Mouse (Mus musculus) layer of hippocampus, postnatal 10 days (tissue): ENCODE results near the gene Zcchc14. TPM values are rescaled to one million over a fixed set of nuclear protein-coding genes. Genes with fewer than 3 reads are reported as not detected.
A peak's percentile ranks its signal among the peaks of the same experiment; 100 is the strongest.
"Not testable (repeated sequence)": the region's sequence is repeated elsewhere in the genome, so short reads cannot be mapped to it uniquely, and the experiment has no call there.

Experiments used
- DNase-seq, 2 experiments: peaks; one replicate each; pipeline ENCODE4 v3.0.0; 2021; ENCODE audit warnings: low spot score in 2 of 2
- total RNA-seq, 2 experiments: library from RNA; stranded (reverse); gene quantifications; 2 replicates each; pipeline ENCODE4 v1.2.3; 2021

Zcchc14 gene
- total RNA-seq, 2 experiments from 2014 or later: 93.9 to 95.2 TPM

DNA sequence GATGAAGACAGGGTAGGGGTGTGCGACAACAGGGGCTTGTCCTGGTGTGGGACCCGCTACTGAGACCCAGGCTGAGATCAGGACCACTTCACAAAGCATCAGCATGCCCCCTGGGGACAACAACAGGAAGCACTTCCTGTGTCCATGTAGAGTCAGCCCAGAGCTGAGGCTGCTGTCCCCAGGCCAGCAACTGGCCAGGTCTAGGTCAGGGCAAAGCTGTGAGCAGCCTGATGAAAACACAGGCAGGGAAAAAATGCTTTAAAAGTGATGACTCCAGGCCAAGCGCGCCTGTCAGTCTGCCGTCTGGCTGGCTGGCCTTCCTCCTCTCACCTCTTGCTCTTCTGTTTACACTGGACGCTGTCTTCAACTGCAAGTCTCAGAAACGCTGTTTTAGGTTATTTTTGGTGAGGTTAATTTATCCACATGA lies 21.0 kb downstream of the Zcchc14 start:
- DNase-seq: no peak

DNA sequence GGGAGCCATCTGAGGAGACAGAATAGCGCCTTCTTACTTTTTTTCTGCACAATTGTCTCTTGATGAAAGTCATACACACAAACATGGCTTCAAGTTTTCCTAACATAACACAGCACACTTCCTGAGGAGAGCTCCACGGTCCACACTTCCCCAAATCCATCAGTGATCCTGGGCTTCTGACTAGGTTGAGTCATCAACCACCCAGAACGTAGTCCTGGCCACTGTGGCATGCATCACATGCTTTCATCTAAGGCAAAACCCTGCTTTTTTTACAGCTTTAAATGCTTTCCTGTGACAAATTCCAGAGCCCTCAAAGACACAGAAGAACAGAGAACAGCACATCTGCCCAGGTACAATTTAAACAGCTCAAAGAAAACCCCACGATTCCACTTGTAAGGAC lies 24.0 kb downstream of the Zcchc14 start:
- no peak for DNase-seq

GRCm38 (mm10) chr8:121623043-121623442 lies 29.7 kb downstream of the Zcchc14 start:
- no peak for DNase-seq

DNA sequence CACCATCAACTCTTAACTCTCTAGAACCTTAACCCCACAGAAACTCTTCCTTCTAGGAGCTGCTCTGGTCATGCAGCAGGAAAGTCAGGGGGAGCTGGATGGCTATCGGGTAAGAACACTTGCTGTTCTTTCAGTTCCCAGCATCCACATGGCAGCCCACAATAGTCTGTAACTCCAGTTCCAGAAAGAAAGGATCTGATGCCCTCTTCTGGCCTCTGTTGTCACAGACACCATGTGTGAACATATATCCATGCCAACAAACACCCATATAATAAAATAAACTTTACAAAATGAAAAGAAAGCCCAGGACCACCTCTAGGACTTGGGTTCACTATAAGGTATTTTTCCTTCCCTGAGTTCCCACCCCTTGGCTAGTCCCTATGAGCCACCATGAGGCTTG lies 30.8 kb downstream of the Zcchc14 start:
- no peak for DNase-seq

DNA sequence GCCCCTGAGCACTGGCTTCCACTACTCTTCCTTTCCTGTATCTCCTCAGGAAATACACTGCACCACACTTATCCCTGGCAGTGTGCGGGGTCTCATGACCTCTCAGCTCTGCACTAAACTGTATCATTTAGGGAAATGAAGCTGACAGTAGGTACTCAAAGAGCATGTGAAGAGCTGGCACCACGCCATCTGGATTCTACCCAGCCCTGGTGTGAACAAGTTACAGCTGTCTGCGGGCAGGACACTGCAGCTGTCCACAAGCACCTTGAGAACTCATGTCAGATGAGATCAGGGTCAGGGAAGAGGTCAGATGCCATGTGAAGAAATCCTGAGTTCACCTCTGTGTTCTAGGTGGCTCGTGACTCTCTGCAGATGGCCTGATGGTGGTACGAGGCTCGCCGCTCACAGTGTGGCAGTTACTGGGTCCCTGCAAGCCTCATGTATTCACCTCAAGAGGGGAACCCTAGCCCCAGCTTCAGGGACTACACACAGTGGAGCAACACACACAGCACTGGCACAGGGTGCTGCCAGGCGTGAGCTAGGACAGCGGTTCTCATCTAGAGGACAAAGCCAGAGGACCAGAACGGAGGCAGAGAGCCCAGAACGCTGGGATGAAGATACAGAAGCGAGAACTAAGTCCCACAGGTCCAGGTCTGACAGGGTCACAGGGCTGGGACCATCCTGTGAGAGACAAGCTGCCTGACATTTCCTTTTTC lies 31.7 kb downstream of the Zcchc14 start:
- no peak for DNase-seq

- no peak for DNase-seq
Observed at GRCm38 (mm10) chr8:121619401-121619995, 33.2 kb downstream of the Zcchc14 start.

GRCm38 (mm10) chr8:121613419-121613818 lies 39.3 kb downstream of the Zcchc14 start:
- no peak for DNase-seq

- DNase-seq: no peak
Observed at GRCm38 (mm10) chr8:121609916-121610315, 42.8 kb downstream of the Zcchc14 start.

DNA sequence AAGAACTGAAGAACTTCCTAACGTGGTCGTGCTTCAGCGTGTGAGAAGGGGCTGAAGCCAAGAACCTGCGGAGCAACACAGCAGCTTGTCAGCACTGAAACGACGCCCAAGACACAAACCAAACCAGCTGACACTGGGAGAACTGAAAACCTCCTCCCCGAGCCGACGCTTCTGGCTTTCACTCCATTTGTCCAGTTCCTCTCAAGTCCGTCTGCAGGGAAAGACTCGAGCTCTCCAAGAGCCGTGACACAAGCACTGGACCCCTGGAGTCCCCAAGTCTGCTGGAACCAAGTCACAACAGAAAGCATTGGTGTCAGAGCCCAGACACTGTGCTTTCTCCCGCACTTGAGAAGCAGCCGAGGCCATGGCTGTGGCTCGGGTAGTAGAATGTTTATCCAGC lies 43.5 kb downstream of the Zcchc14 start:
- no peak for DNase-seq

DNA sequence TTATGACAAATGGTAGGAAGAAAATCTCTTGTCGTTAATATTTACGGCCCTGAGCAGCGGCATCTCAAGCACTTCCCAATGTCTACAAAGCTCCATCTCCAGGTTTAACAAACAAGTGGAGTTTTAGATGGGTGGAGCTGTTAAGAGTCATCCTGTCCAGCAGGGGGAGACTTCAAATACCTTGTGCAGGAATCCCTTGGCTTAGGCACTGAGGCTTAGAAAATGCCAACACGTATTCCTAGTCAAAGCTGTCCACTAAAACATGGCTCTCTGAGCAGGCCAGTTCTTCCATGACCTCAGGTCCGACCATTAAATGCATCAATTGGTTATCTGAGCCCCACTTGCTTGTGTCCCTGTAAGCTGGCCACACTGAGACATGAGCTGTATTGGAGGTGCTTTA lies 45.0 kb downstream of the Zcchc14 start:
- DNase-seq: no peak

DNA sequence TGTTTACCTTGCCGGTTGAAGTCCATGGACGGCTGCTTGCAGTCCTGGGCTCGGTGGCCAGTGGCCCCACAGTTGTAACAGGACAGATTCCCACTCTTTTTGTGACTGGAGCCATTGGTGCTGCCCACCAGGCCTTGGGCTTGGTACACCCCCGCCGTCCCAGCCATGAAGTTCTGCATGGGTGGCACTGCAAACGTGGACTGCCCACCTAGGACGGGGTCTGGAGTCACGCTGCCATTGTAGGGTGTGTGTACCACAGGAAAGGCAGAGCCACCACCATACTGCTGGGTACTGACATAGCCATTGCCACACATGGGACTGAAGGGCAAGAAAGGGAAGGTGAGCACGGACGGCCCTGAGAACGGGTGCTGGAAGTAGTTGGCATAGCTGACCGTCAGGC lies 48.9 kb downstream of the Zcchc14 start:
- no peak for DNase-seq

DNA sequence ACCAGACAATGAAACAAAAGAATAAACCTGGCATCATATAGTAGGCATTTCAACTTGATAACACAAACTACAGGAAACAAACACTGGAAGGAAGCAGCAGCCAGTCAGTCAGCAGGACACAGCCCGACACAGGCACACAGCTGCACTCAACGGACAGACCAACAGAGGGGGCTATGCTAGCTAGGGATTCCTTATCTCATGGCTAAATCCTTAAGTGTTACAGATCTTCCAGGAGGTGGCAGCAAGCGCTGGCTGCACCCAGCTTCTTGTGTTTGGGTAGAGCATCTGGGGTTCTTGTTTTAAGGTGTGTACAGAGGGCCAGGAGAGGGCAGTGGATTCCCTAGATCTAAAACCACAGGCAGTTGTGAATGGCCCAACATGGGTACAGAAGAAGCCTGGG lies 49.8 kb downstream of the Zcchc14 start:
- peak; percentile 71 to 79 for DNase-seq

DNA sequence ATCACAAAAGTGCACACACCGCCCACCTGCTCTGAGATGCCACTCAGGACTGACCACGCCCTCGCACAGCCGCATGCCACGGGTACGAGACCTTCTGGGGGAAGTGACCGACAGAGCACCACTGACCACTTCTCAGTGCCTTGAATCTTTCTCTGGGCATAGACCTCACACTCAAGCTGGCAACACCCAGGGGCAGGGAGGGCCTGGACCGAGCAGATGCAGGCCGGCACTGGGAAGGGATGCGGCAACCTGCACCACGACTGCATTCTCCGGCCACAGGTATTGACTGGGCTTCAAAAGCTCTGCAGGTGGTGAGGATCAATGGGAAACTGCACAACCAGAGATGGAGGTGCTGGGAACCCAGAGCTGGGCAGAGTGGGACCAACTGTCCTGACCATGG lies 50.3 kb downstream of the Zcchc14 start:
- DNase-seq: no peak

DNA sequence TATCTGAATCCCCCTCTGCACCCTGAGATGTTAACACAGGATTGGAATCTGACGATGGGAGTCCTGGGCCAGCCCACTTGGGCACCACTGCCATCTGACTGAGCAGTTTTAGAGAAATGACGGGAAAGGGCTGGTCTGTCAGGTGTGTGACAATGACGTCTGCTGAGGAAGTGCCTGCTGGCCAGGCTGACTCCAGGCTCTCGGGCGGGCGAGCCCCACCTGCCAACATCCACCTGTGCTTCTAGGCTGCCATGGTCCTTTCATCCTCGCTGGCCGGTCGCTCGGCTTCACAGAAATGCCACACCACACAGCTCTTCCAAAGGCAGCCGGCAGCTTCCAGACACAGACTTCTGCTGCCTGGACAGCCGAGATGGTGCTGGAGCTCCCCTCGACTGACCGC lies 52.9 kb downstream of the Zcchc14 start:
- DNase-seq: no peak

- peak; percentile 77 to 82 for DNase-seq
Observed at GRCm38 (mm10) chr8:121598892-121599291, 53.8 kb downstream of the Zcchc14 start.

GRCm38 (mm10) chr8:121598190-121598589 lies 54.5 kb downstream of the Zcchc14 start:
- no peak for DNase-seq

DNA sequence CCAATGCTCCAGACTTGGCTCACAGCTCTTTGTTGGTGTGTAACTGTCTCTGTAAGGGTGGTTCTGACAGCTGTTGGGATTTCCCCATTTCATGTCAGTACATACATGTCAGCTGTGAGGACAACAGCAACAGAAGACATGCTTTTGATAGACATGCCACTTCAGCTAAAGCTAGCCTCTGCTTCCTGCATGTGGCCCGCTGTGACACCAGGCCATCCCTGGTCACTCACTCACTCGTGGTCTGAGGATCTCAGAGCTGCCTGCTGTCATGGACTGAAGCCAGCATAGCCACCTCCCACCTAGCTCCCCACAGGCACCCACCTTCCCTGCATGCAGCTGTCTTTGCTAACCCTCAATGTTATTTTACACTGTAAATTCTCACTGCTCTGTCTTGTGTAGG lies 55.2 kb downstream of the Zcchc14 start:
- not testable (repeated sequence) for DNase-seq

DNA sequence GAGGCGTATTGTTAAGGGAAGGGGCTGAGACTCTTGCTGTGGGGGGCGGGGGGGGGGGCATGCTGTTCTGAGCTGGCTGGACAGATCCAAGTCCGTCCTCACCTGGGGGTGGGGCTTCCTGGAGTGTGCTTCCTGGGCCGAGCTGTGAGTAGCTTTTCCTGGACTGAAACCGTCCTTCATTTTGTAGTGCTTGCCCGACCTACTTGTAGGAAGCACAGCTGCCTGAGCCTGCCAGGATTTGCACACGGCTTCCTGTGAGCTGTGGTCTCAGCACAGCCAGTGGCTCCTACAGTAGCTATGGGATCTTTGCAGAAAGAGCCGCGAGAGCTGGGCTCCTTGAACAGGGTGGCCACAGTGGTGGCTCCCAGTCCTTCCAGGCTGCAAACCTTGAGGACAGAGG lies 58.7 kb downstream of the Zcchc14 start:
- no peak for DNase-seq

GRCm38 (mm10) chr8:121593293-121593692 lies 59.4 kb downstream of the Zcchc14 start:
- DNase-seq: no peak

GRCm38 (mm10) chr8:121591178-121592066 lies 61.3 kb downstream of the Zcchc14 start:
- DNase-seq: peak in 1 of 2 experiments; percentile 44

GRCm38 (mm10) chr8:121590203-121591177 lies 62.2 kb downstream of the Zcchc14 start, which contains the start of gene Map1lc3b:
Map1lc3b (plus strand) TSS chr8:121590361.
- peak; percentile 97 to 98 for DNase-seq
